Mouse (Mus musculus) Patski (cell line): Measurements from ENCODE around the gene Olfr1215. TPM values are rescaled to one million over a fixed set of nuclear protein-coding genes. Genes with fewer than 3 reads are reported as not detected.
"Not testable (repeated sequence)": the region's sequence is repeated elsewhere in the genome, so short reads cannot be mapped to it uniquely, and the experiment has no call there.

Source experiments
- ATAC-seq: fragments of 100-300 bp; one replicate; pipeline ENCODE4 v1.8.0; 2021
- CTCF ChIA-PET: fragments of 350-600 bp; sonication (Branson Sonifier 250); formaldehyde crosslinking; loops from one replicate; lab custom pipeline; 2022; ENCODE audit warnings: inconsistent platforms; lab: Charles Lee
- POLR2A ChIA-PET: fragments of 350-600 bp; sonication (Branson Sonifier 250); formaldehyde crosslinking; loops from one replicate; lab custom pipeline; 2022; ENCODE audit warnings: antibody characterized with exemption, inconsistent platforms; lab: Charles Lee
- DNase-seq: peaks from one replicate; pipeline ENCODE4 v3.0.0-alpha.2; 2011; ENCODE audit warnings: low read depth, low spot score
- H3K27me3 ChIP-seq: fragments of 371-371 bp; one replicate; pipeline ENCODE4 v1.5.1; 2021
- CTCF ChIP-seq: fragments of 100-300 bp; IDR thresholded peaks from one replicate; pipeline ENCODE4 v1.5.1; 2021
- in situ Hi-C: fragments of 300-500 bp; cut with MboI; formaldehyde crosslinking; loops from 3 replicates; pipeline ENCODE4 v1.11.1; 2018; ENCODE audit warnings: low pct_unique_long_range_greater_than_20kb, mixed read lengths
- polyA plus RNA-seq: library from polyadenylated mRNA; unstranded; gene quantifications from one replicate; pipeline ENCODE4 v1.2.3, GENCODE M21; 2021

Olfr1215 gene
- not detected for polyA plus RNA-seq

DNA sequence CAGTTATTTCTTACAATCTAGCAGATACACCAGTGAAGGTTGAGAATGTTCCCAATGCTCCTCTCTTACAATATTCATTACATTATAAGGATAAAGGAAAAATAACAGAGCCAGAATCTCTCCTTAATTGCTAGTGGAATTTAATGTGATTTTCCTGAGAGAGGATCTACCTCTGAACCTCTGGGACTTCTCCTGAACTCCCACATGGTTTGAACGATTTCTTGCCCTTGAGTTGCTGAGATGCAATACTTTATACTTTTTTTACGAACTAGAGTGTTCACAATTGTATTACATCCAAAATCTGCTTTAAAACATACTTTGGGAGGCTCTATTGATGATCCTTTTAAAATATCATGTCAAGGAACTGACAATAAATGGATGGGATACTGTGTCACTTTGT is at the start of gene Olfr1215:
Gene Olfr1215 (minus strand): TSS at position 101 of the 400 bp plus-strand sequence.
- DNase-seq (no peak), ATAC-seq (no peak)
- no peak for TF ChIP-seq CTCF
- ChIA-PET POLR2A (no interaction called here), CTCF (no interaction called here)
- in situ Hi-C loops: no loop called here
- no peaks in the 10 kb centered on the region for H3K27me3 ChIP-seq

DNA sequence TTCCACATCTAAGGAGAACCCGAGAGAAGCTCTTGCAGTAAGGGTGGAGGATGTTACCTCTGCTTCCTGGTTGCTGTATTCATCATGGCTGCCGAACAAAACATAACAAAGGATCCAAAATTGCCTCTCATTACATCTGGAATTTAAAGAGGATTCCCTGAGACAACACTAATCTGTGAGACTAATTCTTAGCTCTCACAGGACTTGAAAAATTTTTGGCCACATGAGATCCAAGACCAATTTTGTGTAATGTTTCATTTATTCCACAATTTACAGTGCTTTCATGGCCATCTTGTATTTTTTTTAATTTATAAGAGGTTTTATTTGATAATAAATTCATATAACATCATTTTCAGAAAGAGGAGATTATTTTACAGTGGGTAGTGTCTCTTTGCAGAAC is 25.2 kb upstream of the Olfr1215 start, which contains the start of gene Olfr1217:
Gene Olfr1217 (minus strand): TSS at position 101 of the 400 bp plus-strand sequence.
- no peak for TF ChIP-seq CTCF
- ChIA-PET CTCF (no interaction called here), POLR2A (no interaction called here)
- DNase-seq (no peak), ATAC-seq (no peak)
- H3K27me3 ChIP-seq: no peaks in the 10 kb centered on the region
- in situ Hi-C loops: no loop called here

DNA sequence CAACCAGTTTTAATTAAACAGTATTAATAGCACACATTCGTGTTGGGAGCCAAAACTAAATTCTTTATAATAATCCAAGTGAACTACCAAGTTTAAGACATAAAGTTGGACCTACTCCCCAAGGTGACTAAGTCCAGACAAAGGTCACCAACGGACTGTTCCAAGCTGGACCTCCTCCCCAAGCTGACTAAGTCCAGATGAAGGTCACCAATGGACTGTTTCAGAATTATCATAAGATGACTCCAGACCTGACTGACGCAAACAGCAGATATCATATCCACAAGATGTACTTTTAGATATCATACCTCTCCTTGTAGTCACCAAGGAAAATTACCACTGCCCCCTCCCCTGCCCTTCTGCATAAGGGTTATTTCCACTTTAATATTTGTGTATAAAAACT is 14.7 kb upstream of the Olfr1215 start:
- POLR2A ChIA-PET, in situ Hi-C loops, H3K27me3 ChIP-seq, ATAC-seq, CTCF ChIA-PET, DNase-seq: not testable (repeated sequence)

DNA sequence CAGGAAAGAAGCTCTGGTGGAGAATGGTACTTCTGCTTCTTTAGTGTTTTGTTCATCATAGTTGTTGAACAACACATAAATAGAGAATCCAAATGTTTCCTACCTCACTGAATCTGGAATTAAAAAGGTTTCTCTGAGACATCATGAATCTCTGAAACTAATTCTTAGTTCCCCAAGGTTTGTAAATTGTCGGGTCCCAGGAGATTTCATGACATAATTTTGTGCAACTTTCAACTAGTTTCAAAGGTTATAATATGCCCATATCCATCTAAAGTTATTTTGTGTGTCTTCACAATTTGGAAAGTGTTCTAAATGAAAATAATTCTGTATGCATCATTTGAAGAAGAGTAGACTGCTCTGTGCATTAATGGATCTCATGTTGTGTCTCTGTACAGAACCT is 11.5 kb upstream of the Olfr1215 start, which contains the start of gene Olfr1216:
Gene Olfr1216 (minus strand): TSS at position 101 of the 400 bp plus-strand sequence.
- in situ Hi-C loops: no loop called here
- ATAC-seq (no peak), DNase-seq (no peak)
- TF ChIP-seq CTCF: no peak
- CTCF ChIA-PET: no interaction called here
- no peaks in the 10 kb centered on the region for H3K27me3 ChIP-seq
- POLR2A ChIA-PET: no interaction called here

DNA sequence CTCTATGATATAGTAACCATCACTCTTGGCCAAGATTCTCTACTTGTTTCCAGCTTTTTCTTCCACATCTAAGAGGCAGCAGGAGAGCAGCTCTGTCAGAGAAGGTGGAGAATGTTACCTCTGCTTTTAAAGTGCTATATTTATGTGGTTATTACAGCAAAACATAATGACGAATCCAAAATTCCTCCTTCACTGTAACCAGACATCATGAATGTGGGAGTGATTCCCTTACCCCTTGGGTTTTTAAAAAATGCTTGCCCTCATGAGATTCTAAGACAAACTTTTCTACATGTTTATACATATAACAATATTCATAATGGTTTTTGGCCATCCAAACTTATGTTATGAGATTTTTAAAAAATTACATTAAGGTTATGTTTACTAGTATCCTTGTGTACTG is 14.2 kb downstream of the Olfr1215 start, which contains the start of gene Olfr1214:
Gene Olfr1214 (minus strand): TSS at position 101 of the 400 bp plus-strand sequence.
- H3K27me3 ChIP-seq: no peaks in the 10 kb centered on the region
- no peak for TF ChIP-seq CTCF
- no peak for ATAC-seq
- in situ Hi-C loops: no loop called here
- DNase-seq: no peak
- ChIA-PET CTCF (no interaction called here), POLR2A (no interaction called here)

DNA sequence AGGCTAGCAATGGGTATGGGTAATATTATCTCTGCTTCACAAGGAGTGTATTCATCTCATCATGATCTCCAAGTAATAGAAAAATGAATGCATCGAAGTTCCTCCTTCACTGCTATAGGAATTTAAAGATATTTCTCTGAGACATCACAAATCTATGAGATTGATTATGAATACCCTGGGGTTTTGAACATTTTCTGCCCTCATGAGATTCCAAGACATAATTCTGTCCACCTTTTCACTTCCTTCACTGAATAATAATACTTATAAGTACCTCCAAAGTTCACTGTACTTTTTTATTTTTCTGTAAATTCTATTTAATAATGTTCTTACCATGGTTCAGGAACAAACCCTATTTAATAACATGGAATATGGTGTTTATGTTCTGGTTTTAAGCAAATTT is 26.6 kb downstream of the Olfr1215 start, which contains the start of gene Gm13762:
Gene Gm13762 (minus strand): TSS at position 101 of the 400 bp plus-strand sequence.
- in situ Hi-C loops: no loop called here
- DNase-seq: no peak
- ATAC-seq: no peak
- no peak for TF ChIP-seq CTCF
- H3K27me3 ChIP-seq: no peaks in the 10 kb centered on the region
- CTCF ChIA-PET: no interaction called here
- POLR2A ChIA-PET: no interaction called here

DNA sequence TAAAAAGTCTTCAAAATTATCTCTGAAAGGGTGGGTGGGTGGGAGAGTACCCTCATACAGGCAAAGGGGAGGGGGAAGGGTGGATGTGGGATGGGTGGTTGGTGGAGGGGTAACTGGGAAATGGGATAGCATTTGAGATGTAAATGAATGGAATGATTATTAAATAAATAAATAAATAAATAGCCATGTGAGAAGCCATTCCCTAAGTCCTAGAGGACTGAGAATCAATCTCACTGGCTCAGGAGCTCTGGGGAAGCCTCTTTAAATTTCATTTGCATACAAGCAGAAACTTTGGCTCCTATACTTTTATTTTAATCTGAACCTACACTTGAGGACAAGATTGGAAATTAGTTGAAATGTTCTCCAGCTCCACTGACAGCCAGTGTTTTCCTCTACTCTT is 53.1 kb downstream of the Olfr1215 start, which contains the start of gene Olfr1212:
Gene Olfr1212 (plus strand): TSS at position 301 of the 400 bp plus-strand sequence.
- H3K27me3 ChIP-seq: no peaks in the 10 kb centered on the region
- ChIA-PET POLR2A (no interaction called here), CTCF (no interaction called here)
- in situ Hi-C loops: no loop called here
- TF ChIP-seq CTCF: no peak
- DNase-seq: no peak
- no peak for ATAC-seq

Other genes starting within 250 kb of the Olfr1215 start
- not detected for gene Olfr1199, start 246.5 kb downstream of the Olfr1215 start, polyA plus RNA-seq
- not detected for gene Olfr1200, start 236.5 kb downstream of the Olfr1215 start, polyA plus RNA-seq
- gene Olfr1201, start 213.9 kb downstream of the Olfr1215 start, polyA plus RNA-seq: not detected
- not detected for gene Olfr1202, start 192.5 kb downstream of the Olfr1215 start, polyA plus RNA-seq
- gene Olfr1205, start 177.2 kb downstream of the Olfr1215 start, polyA plus RNA-seq: not detected
- not detected for gene Olfr1204, start 157.7 kb downstream of the Olfr1215 start, polyA plus RNA-seq
- not detected for gene Olfr1206, start 143.7 kb downstream of the Olfr1215 start, polyA plus RNA-seq
- gene Olfr1208, start 104.7 kb downstream of the Olfr1215 start, polyA plus RNA-seq: not detected
- gene Olfr1209, start 91.8 kb downstream of the Olfr1215 start, polyA plus RNA-seq: not detected
- not detected for gene Olfr1211, start 68.9 kb downstream of the Olfr1215 start, polyA plus RNA-seq
- gene Olfr1212, start 53.0 kb downstream of the Olfr1215 start, polyA plus RNA-seq: not detected
- not detected for gene Gm13762, start 26.7 kb downstream of the Olfr1215 start, polyA plus RNA-seq
- gene Olfr1214, start 14.3 kb downstream of the Olfr1215 start, polyA plus RNA-seq: not detected
- not detected for gene Olfr1216, start 11.4 kb upstream of the Olfr1215 start, polyA plus RNA-seq
- not detected for gene Olfr1217, start 25.1 kb upstream of the Olfr1215 start, polyA plus RNA-seq
- not detected for gene Olfr1218, start 54.2 kb upstream of the Olfr1215 start, polyA plus RNA-seq
- not detected for gene Olfr1219, start 76.5 kb upstream of the Olfr1215 start, polyA plus RNA-seq
- gene Olfr1220, start 99.9 kb upstream of the Olfr1215 start, polyA plus RNA-seq: not detected
- not detected for gene Olfr1221, start 110.3 kb upstream of the Olfr1215 start, polyA plus RNA-seq
- not detected for gene Olfr1222, start 126.1 kb upstream of the Olfr1215 start, polyA plus RNA-seq
- not detected for gene Olfr1223, start 144.6 kb upstream of the Olfr1215 start, polyA plus RNA-seq
- gene Olfr1224-ps1, start 157.1 kb upstream of the Olfr1215 start, polyA plus RNA-seq: not detected
- not detected for gene Olfr1225, start 167.7 kb upstream of the Olfr1215 start, polyA plus RNA-seq
- gene Olfr1226, start 193.1 kb upstream of the Olfr1215 start, polyA plus RNA-seq: not detected
- gene Olfr1228, start 247.1 kb upstream of the Olfr1215 start, polyA plus RNA-seq: not detected